Mouse (Mus musculus): ENCODE data around the gene Fgfr2. TPM values are rescaled to one million over a fixed set of nuclear protein-coding genes. Genes with fewer than 3 reads are reported as not detected.

Gene Fgfr2
- polyA plus RNA-seq, 1 experiment, result 1.7 TPM

DNA sequence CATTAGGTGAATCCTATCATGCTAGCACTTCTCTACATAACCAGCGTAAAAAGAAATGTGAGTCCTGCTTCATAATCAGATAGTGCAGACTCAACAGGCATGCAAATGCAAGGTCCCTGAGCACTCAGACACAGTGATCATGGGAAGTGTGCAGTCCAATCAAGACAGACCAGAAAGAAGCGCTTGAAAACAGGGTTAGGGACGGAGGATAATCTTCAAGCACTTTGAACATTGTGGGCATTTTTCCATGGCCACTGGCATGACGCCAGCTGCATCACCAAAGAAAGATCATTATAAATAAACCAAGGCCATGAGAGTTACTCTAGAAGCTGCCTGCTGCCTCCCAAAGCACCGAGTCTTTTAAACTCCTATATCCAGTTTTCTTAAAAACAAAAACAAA lies 2923.8 kb downstream of the Fgfr2 start:
- no peak for TF ChIP-seq MAX (IDR thresholded peaks at IDR 0.05)
- TF ChIP-seq FOSL1 (IDR thresholded peaks at IDR 0.05; ENCODE audit: insufficient read depth, low read length, poor library complexity, severe bottlenecking), result no peak
- TF ChIP-seq MYOG (IDR thresholded peaks at IDR 0.05; ENCODE audit: control insufficient read depth, extremely low read depth, insufficient read length), result no peak
- TF ChIP-seq MYOD1 (IDR thresholded peaks at IDR 0.05; ENCODE audit: control insufficient read depth, insufficient read length, low read depth), result no peak
- TF ChIP-seq CEBPB (IDR thresholded peaks at IDR 0.05; ENCODE audit: low read depth), result no peak
- no peak for TF ChIP-seq CTCF (IDR thresholded peaks at IDR 0.05; ENCODE audit: control insufficient read depth, insufficient read depth, insufficient read length)
- TF ChIP-seq USF1 (IDR thresholded peaks at IDR 0.05; ENCODE audit: low read depth), result no peak
- H3K36me3 ChIP-seq (ENCODE audit: control insufficient read depth, insufficient read depth), result no peaks in the 10 kb centered on the region
- no peaks in the 10 kb centered on the region for H3K79me2 ChIP-seq (ENCODE audit: control insufficient read depth, insufficient read depth)
- H3K79me3 ChIP-seq (ENCODE audit: low read depth), result no peaks in the 10 kb centered on the region
- no peak overlapping the region for H3ac ChIP-seq (ENCODE audit: control insufficient read depth, insufficient read length, low read depth)
- no peaks in the 10 kb centered on the region for H3K27me3 ChIP-seq (ENCODE audit: control insufficient read depth, insufficient read depth, insufficient read length)
- no peak overlapping the region for H3K4me3 ChIP-seq (ENCODE audit: insufficient read depth, poor library complexity, severe bottlenecking)

DNA sequence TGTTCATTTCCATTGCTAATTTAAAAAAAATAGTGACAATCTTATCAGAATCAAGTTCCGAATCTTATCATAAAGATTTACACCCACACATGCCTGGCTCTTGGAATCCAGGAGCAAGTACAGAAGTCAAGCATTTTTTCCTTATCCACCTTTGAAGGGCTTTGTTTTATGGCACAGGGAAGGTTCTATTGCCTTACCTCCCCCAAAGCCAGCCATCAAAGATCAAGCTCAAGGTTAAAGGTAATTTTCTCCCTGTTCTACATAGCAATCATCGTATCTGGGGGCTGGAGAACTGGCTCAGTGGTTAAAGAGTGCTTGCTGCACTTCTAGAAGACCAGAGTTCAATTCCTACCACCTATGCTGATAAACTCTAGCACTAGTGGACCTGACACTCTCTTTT lies 2928.1 kb downstream of the Fgfr2 start:
- Histone ChIP-seq H3K79me3 (ENCODE audit: low read depth) (no peaks in the 10 kb centered on the region), H3K79me2 (ENCODE audit: control insufficient read depth, insufficient read depth) (no peaks in the 10 kb centered on the region), H3ac (ENCODE audit: control insufficient read depth, insufficient read length, low read depth) (no peak overlapping the region), H3K4me3 (ENCODE audit: insufficient read depth, poor library complexity, severe bottlenecking) (no peak overlapping the region), H3K27me3 (ENCODE audit: control insufficient read depth, insufficient read depth, insufficient read length) (no peaks in the 10 kb centered on the region), H3K36me3 (ENCODE audit: control insufficient read depth, insufficient read depth) (no peaks in the 10 kb centered on the region)
- TF ChIP-seq MYOG (IDR thresholded peaks at IDR 0.05; ENCODE audit: control insufficient read depth, extremely low read depth, insufficient read length), result no peak
- TF ChIP-seq FOSL1 (IDR thresholded peaks at IDR 0.05; ENCODE audit: insufficient read depth, low read length, poor library complexity, severe bottlenecking), result no peak
- TF ChIP-seq USF1 (IDR thresholded peaks at IDR 0.05; ENCODE audit: low read depth), result no peak
- no peak for TF ChIP-seq CEBPB (IDR thresholded peaks at IDR 0.05; ENCODE audit: low read depth)
- no peak for TF ChIP-seq CTCF (IDR thresholded peaks at IDR 0.05; ENCODE audit: control insufficient read depth, insufficient read depth, insufficient read length)
- no peak for TF ChIP-seq MYOD1 (IDR thresholded peaks at IDR 0.05; ENCODE audit: control insufficient read depth, insufficient read length, low read depth)
- no peak for TF ChIP-seq MAX (IDR thresholded peaks at IDR 0.05)

DNA sequence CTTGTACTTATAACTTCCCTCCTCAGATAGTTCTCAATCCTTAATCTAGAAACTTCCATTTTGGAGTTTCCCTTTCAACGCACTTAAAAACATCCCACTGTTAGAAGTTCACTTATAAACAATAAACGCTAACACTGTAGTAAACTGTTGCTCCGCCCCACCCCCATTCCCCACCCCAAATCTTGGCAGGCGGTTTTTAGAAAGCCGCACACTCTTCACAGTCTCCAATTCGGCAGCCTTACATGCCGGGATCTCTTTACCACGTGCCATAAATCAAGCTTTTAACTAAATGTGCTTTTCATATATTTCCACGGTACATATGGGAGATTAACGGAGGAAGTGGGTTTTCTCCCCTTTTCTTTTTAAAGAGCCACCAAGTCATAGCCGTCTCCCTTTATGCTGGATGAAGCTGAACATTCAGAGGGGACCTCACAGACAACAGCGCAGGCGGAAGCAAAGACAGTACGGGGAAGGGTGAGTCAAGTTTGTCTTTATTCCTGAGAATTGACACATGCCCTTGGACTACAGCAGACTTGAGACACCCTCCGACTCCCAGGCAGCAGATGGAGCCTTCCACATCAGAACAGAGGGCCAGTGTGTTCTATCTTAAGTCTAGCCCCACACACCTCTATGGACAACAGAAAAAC lies 2932.7 kb downstream of the Fgfr2 start:
- no peak for TF ChIP-seq MAX (IDR thresholded peaks at IDR 0.05)
- no peak for TF ChIP-seq USF1 (IDR thresholded peaks at IDR 0.05; ENCODE audit: low read depth)
- no peak for TF ChIP-seq FOSL1 (IDR thresholded peaks at IDR 0.05; ENCODE audit: insufficient read depth, low read length, poor library complexity, severe bottlenecking)
- TF ChIP-seq CTCF (IDR thresholded peaks at IDR 0.05; ENCODE audit: control insufficient read depth, insufficient read depth, insufficient read length), result no peak
- no peak for TF ChIP-seq MYOD1 (IDR thresholded peaks at IDR 0.05; ENCODE audit: control insufficient read depth, insufficient read length, low read depth)
- TF ChIP-seq CEBPB (IDR thresholded peaks at IDR 0.05; ENCODE audit: low read depth), result no peak
- no peak for TF ChIP-seq MYOG (IDR thresholded peaks at IDR 0.05; ENCODE audit: control insufficient read depth, extremely low read depth, insufficient read length)
- no peak overlapping the region for H3ac ChIP-seq (ENCODE audit: control insufficient read depth, insufficient read length, low read depth)
- no peak overlapping the region for H3K4me3 ChIP-seq (ENCODE audit: insufficient read depth, poor library complexity, severe bottlenecking)
- H3K79me2 ChIP-seq (ENCODE audit: control insufficient read depth, insufficient read depth), result no peaks in the 10 kb centered on the region
- no peaks in the 10 kb centered on the region for H3K27me3 ChIP-seq (ENCODE audit: control insufficient read depth, insufficient read depth, insufficient read length)
- H3K36me3 ChIP-seq (ENCODE audit: control insufficient read depth, insufficient read depth), result no peaks in the 10 kb centered on the region
- H3K79me3 ChIP-seq (ENCODE audit: low read depth), result no peaks in the 10 kb centered on the region

DNA sequence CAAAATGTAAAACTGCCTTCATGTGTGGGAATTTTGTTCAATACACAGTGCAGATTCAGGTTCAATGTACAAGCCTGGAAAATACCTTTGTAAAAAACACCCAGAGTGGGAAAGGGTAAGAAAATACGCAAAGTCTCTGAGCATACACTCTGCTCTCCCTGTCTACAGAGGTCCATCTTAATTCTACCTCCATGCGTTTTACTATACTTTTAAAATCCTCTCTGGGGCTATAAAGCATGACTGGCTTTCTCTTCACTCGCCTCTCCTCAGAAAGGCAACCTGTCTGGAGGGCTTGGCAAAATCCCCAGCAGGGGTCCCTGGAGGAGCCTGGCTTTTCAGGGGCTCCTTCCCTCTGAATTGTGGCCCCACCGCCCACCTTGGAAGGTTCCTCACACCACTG lies 2933.2 kb downstream of the Fgfr2 start:
- no peaks in the 10 kb centered on the region for H3K79me3 ChIP-seq (ENCODE audit: low read depth)
- no peaks in the 10 kb centered on the region for H3K27me3 ChIP-seq (ENCODE audit: control insufficient read depth, insufficient read depth, insufficient read length)
- no peaks in the 10 kb centered on the region for H3K79me2 ChIP-seq (ENCODE audit: control insufficient read depth, insufficient read depth)
- H3ac ChIP-seq (ENCODE audit: control insufficient read depth, insufficient read length, low read depth), result no peak overlapping the region
- H3K4me3 ChIP-seq (ENCODE audit: insufficient read depth, poor library complexity, severe bottlenecking), result no peak overlapping the region
- H3K36me3 ChIP-seq (ENCODE audit: control insufficient read depth, insufficient read depth), result no peaks in the 10 kb centered on the region
- TF ChIP-seq MAX (IDR thresholded peaks at IDR 0.05) (no peak), CEBPB (IDR thresholded peaks at IDR 0.05; ENCODE audit: low read depth) (no peak), FOSL1 (IDR thresholded peaks at IDR 0.05; ENCODE audit: insufficient read depth, low read length, poor library complexity, severe bottlenecking) (no peak), MYOG (IDR thresholded peaks at IDR 0.05; ENCODE audit: control insufficient read depth, extremely low read depth, insufficient read length) (no peak), CTCF (IDR thresholded peaks at IDR 0.05; ENCODE audit: control insufficient read depth, insufficient read depth, insufficient read length) (no peak), USF1 (IDR thresholded peaks at IDR 0.05; ENCODE audit: low read depth) (no peak), MYOD1 (IDR thresholded peaks at IDR 0.05; ENCODE audit: control insufficient read depth, insufficient read length, low read depth) (no peak)

DNA sequence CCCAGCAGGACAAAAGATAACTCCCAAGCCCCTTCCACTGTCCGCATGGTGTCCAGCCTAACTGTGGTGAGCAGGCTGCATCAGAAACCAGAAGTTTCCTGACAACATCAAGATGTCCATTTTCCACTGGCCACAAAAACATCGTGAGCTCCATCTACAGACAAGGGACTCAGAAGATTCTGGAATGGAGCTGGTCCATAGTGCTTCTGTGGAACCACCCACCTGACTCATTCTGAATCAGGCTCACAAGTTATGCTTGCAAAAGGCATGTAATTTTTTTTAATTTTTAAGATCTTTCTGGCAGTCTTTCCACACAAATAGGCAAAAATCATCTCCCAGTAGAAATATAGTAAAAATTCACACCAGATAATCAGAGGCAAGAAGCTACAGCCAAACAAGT lies 2935.0 kb downstream of the Fgfr2 start:
- no peaks in the 10 kb centered on the region for H3K36me3 ChIP-seq (ENCODE audit: control insufficient read depth, insufficient read depth)
- no peak for TF ChIP-seq MAX (IDR thresholded peaks at IDR 0.05)
- TF ChIP-seq FOSL1 (IDR thresholded peaks at IDR 0.05; ENCODE audit: insufficient read depth, low read length, poor library complexity, severe bottlenecking), result no peak
- TF ChIP-seq MYOG (IDR thresholded peaks at IDR 0.05; ENCODE audit: control insufficient read depth, extremely low read depth, insufficient read length), result no peak
- no peak for TF ChIP-seq USF1 (IDR thresholded peaks at IDR 0.05; ENCODE audit: low read depth)
- no peak for TF ChIP-seq MYOD1 (IDR thresholded peaks at IDR 0.05; ENCODE audit: control insufficient read depth, insufficient read length, low read depth)

DNA sequence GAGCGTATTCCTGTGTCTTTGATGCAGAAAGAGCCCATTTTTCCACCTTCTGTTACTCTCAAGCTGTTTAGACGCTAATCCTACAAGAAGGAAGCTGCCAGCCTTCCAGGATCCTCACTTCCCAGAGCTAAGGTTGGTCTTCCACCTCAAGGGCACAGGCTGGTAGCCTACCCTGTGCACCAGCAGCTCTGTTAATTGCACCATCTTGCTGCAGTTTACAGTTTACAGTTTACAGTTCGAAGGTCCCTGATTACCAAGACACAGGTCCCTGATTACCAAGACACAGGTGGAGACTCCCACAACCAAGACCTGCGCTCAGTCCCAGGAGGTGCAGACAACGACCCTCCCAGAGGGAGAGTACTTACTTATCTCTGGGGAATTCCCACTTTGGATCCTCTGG lies 2938.3 kb downstream of the Fgfr2 start:
- no peaks in the 10 kb centered on the region for H3K79me3 ChIP-seq (ENCODE audit: low read depth)
- no peaks in the 10 kb centered on the region for H3K27me3 ChIP-seq (ENCODE audit: control insufficient read depth, insufficient read depth, insufficient read length)
- TF ChIP-seq CTCF (IDR thresholded peaks at IDR 0.05; ENCODE audit: control insufficient read depth, insufficient read depth, insufficient read length) (no peak), MAX (IDR thresholded peaks at IDR 0.05) (no peak), MYOG (IDR thresholded peaks at IDR 0.05; ENCODE audit: control insufficient read depth, extremely low read depth, insufficient read length) (no peak), FOSL1 (IDR thresholded peaks at IDR 0.05; ENCODE audit: insufficient read depth, low read length, poor library complexity, severe bottlenecking) (no peak), USF1 (IDR thresholded peaks at IDR 0.05; ENCODE audit: low read depth) (no peak), CEBPB (IDR thresholded peaks at IDR 0.05; ENCODE audit: low read depth) (no peak), MYOD1 (IDR thresholded peaks at IDR 0.05; ENCODE audit: control insufficient read depth, insufficient read length, low read depth) (no peak)
- no peaks in the 10 kb centered on the region for H3K36me3 ChIP-seq (ENCODE audit: control insufficient read depth, insufficient read depth)
- no peak overlapping the region for H3ac ChIP-seq (ENCODE audit: control insufficient read depth, insufficient read length, low read depth)
- no peaks in the 10 kb centered on the region for H3K79me2 ChIP-seq (ENCODE audit: control insufficient read depth, insufficient read depth)
- no peak overlapping the region for H3K4me3 ChIP-seq (ENCODE audit: insufficient read depth, poor library complexity, severe bottlenecking)

More for the DNA sequence above, 2935.0 kb downstream of the Fgfr2 start:
- H3ac ChIP-seq (ENCODE audit: control insufficient read depth, insufficient read length, low read depth), result no peak overlapping the region
- H3K79me2 ChIP-seq (ENCODE audit: control insufficient read depth, insufficient read depth), result no peaks in the 10 kb centered on the region
- H3K79me3 ChIP-seq (ENCODE audit: low read depth), result no peaks in the 10 kb centered on the region
- no peak overlapping the region for H3K4me3 ChIP-seq (ENCODE audit: insufficient read depth, poor library complexity, severe bottlenecking)
- H3K27me3 ChIP-seq (ENCODE audit: control insufficient read depth, insufficient read depth, insufficient read length), result no peaks in the 10 kb centered on the region
